Mouse (Mus musculus) spleen, postnatal 4 days (tissue): Measurements from ENCODE around the gene Rhox4d.
"Not testable (repeated sequence)": the region's sequence is repeated elsewhere in the genome, so short reads cannot be mapped to it uniquely, and the experiment has no call there.

Experiments used
- DNase-seq, 2 experiments: peaks; one replicate each; pipeline ENCODE4 v3.0.0; 2022; ENCODE audit warnings: low spot score in 2 of 2

The Rhox4d gene

GRCm38 (mm10) chrX:37514059-37514458 lies at the start of gene Rhox4d:
Gene Rhox4d, plus strand, starts transcription at chrX:37514359.
- DNase-seq: not testable (repeated sequence)

- not testable (repeated sequence) for DNase-seq
Measured at GRCm38 (mm10) chrX:37480037-37480436, 34.1 kb upstream of the Rhox4d start, which contains the start of gene Rhox4c. Gene Rhox4c, plus strand, starts transcription at chrX:37480337.

- not testable (repeated sequence) for DNase-seq
Measured at GRCm38 (mm10) chrX:37530152-37530551, 16.0 kb downstream of the Rhox4d start, which contains the start of gene Rhox2e. Gene Rhox2e, plus strand, starts transcription at chrX:37530452.

GRCm38 (mm10) chrX:37541719-37542118 lies 27.6 kb downstream of the Rhox4d start, which contains the start of gene Rhox3e:
Gene Rhox3e, plus strand, starts transcription at chrX:37542019.
- DNase-seq: not testable (repeated sequence)

GRCm38 (mm10) chrX:37557112-37557511 lies 43.0 kb downstream of the Rhox4d start, which contains the start of gene Rhox4e:
Gene Rhox4e, plus strand, starts transcription at chrX:37557412.
- DNase-seq: not testable (repeated sequence)
